Mouse (Mus musculus) 416B (cell line): Measurements from ENCODE around the gene Rsg1.
A peak's percentile ranks its signal among the peaks of the same experiment; 100 is the strongest.

ENCODE experiments used
- DNase-seq: peaks from one replicate; pipeline ENCODE4 v3.0.0; 2011; ENCODE audit warnings: low read depth

Rsg1 gene

GRCm38 (mm10) chr4:141212892-141213291 lies 864 bp upstream of the Rsg1 start:
- DNase-seq: no peak

GRCm38 (mm10) chr4:141213342-141213741 lies 414 bp upstream of the Rsg1 start:
- DNase-seq: no peak

GRCm38 (mm10) chr4:141214337-141214851 lies 638 bp downstream of the Rsg1 start:
- peak; percentile 84 for DNase-seq

- DNase-seq: no peak
These were observed 5.9 kb downstream of the Rsg1 start for GRCm38 (mm10) chr4:141219583-141220213.

- peak; percentile 48 for DNase-seq
These were observed 8.1 kb downstream of the Rsg1 start for GRCm38 (mm10) chr4:141221848-141222247.

GRCm38 (mm10) chr4:141222752-141223151 lies 9.0 kb downstream of the Rsg1 start:
- DNase-seq: peak; percentile 29

- no peak for DNase-seq
These were observed 14.9 kb downstream of the Rsg1 start for GRCm38 (mm10) chr4:141228687-141229086.

- no peak for DNase-seq
These were observed 19.4 kb downstream of the Rsg1 start for GRCm38 (mm10) chr4:141233196-141233595.

- no peak for DNase-seq
These were observed 21.9 kb downstream of the Rsg1 start for GRCm38 (mm10) chr4:141235537-141236111.

- no peak for DNase-seq
These were observed 23.1 kb downstream of the Rsg1 start for GRCm38 (mm10) chr4:141236856-141237255.

- no peak for DNase-seq
These were observed 25.0 kb downstream of the Rsg1 start for GRCm38 (mm10) chr4:141238492-141239387.

GRCm38 (mm10) chr4:141239388-141240125 lies 25.8 kb downstream of the Rsg1 start, which contains the start of gene Arhgef19:
Gene Arhgef19, plus strand, starts transcription at chr4:141239499.
- peak; percentile 93 for DNase-seq

- DNase-seq: no peak
These were observed 26.9 kb downstream of the Rsg1 start for GRCm38 (mm10) chr4:141240617-141241016.

GRCm38 (mm10) chr4:141241861-141242260 lies 28.1 kb downstream of the Rsg1 start:
- no peak for DNase-seq

- no peak for DNase-seq
These were observed 29.0 kb downstream of the Rsg1 start for GRCm38 (mm10) chr4:141242651-141243241.

GRCm38 (mm10) chr4:141243636-141244035 lies 29.9 kb downstream of the Rsg1 start:
- no peak for DNase-seq

- no peak for DNase-seq
These were observed 30.6 kb downstream of the Rsg1 start for GRCm38 (mm10) chr4:141244401-141244800.

GRCm38 (mm10) chr4:141244931-141245425 lies 31.2 kb downstream of the Rsg1 start:
- DNase-seq: no peak

- no peak for DNase-seq
These were observed 32.6 kb downstream of the Rsg1 start for GRCm38 (mm10) chr4:141246089-141246997.

GRCm38 (mm10) chr4:141246998-141247350 lies 33.2 kb downstream of the Rsg1 start:
- no peak for DNase-seq
